Mouse (Mus musculus): Measurements from ENCODE around the gene Zfp184. TPM values are rescaled to one million over a fixed set of nuclear protein-coding genes. Genes with fewer than 3 reads are reported as not detected.

Gene Zfp184
- total and polyA plus RNA-seq, 2 experiments from 2014 or later, result 15.3 to 21.6 TPM

DNA sequence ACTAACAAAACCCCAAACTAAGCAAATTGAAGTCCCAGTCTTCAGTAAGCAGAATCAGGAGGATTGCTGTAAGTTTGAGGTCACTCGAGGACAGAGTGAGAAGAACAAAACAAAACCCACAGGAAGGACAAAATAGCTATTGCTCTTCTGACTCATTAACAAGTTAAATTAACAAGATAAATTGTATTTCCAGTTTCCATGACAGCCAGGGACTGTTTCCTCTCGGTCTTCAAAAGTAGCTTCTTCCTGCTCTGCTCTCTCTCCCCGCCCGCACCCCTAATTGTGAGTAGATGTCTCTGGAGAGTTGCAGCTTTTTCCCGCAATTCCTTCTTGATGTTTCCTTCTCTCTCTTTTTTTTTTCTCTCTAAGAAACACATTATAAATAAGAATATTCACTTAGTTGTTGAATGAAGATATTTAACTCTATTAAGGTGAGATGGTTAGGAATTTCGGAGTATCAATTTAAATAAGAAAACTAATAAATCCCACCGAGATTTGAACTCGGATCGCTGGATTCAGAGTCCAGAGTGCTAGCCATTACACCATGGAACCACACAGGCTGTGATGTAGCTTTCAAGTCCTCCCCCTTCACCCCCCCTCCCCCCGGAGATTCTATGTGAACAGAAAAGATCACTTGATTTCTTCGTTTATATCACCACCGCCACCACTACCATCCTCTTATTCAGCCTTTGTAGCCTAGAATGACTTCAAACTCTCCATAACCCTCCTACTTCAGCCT, 51.4 kb downstream of the Zfp184 start:
- Histone ChIP-seq H3K4me2 (ENCODE audit: low read depth) (peak overlapping the region; percentile 23; the same call in 1 of the 2 replicates), H3K4me3 (ENCODE audit: low read depth, low read length) (peak overlapping the region; percentile 16), H3K4me1 (ENCODE audit: insufficient read depth) (0 out of 2 replicates have a peak, but pooled peaks cover 3% of the 10 kb centered on the region), H3K27ac (ENCODE audit: low read depth, low read length) (no peak overlapping the region), H3K27me3 (ENCODE audit: insufficient read depth, low read length) (peaks cover 69% of the 10 kb centered on the region), H3K9ac (no peak overlapping the region), H3K36me3 (ENCODE audit: insufficient read depth) (no peaks in the 10 kb centered on the region), H3K9me3 (ENCODE audit: low read length) (no peaks in the 10 kb centered on the region)
- 3% methylated on average over 12 of the region's 12 CpGs for WGBS
- no peak for TF ChIP-seq CTCF (IDR thresholded peaks at IDR 0.05; ENCODE audit: low read depth)
- ATAC-seq (no peak; the same call in 1 of the 2 replicates), DNase-seq (peak; percentile 53)

DNA sequence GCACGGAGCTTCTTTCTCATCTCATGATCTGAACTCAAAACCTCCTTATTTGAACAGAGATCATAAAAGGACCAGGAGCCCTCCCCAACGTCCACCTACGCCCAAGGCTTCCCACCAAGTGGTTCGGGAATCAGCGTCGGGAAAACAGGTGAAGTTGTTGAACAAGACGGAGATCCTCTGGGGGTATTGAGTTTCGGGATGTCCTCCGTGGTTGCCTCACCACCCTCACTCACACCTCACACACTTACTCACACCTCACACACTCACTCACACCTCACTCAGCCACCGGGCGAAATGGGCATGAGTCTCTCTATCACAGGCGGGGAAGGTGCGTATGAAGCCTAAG, 51.9 kb downstream of the Zfp184 start:
- DNase-seq, result no peak
- H3K27me3 ChIP-seq (ENCODE audit: insufficient read depth, low read length), result peaks cover 74% of the 10 kb centered on the region
- no peaks in the 10 kb centered on the region for H3K9me3 ChIP-seq (ENCODE audit: low read length)
- 3% methylated on average over 13 of the region's 13 CpGs for WGBS
- 0 out of 2 replicates have a peak, but pooled peaks cover 3% of the 10 kb centered on the region for H3K4me1 ChIP-seq (ENCODE audit: insufficient read depth)
- ATAC-seq, result no peak
- no peak overlapping the region for H3K27ac ChIP-seq (ENCODE audit: low read depth, low read length)
- TF ChIP-seq CTCF (IDR thresholded peaks at IDR 0.05; ENCODE audit: low read depth), result no peak
- H3K4me3 ChIP-seq (ENCODE audit: low read depth, low read length), result peak overlapping the region; percentile 16
- H3K9ac ChIP-seq, result no peak overlapping the region
- no peaks in the 10 kb centered on the region for H3K36me3 ChIP-seq (ENCODE audit: insufficient read depth)
- peak overlapping the region; percentile 23; the same call in 1 of the 2 replicates for H3K4me2 ChIP-seq (ENCODE audit: low read depth)

DNA sequence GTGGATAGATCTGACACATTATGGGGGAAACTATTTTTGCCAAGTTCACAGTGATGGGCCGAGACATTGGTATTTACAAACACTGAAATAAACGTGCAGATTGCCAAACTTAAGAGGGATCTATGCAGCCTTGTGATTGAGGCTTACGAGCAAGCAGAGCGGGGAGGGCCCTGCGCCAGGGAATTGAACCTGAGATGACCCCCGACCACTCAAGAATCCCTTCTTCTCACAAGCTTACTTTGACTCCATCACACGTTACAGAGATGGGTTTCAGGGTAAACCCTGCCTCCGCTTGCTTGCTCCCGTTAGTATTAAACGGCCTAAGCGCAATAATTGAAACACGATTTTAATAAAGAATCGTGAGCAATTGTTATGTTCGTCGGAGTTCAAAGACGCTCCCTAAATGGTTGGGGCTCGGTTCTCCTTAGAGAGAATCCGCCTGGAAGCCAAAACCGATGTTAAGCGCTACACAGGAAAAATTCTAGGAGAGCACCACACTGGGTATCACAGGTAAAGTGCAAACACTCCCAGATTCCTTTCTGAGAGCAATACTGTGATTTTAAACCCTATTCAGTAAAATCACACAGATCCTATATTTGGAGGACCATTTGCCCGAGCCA, 52.4 kb downstream of the Zfp184 start:
- Histone ChIP-seq H3K4me1 (ENCODE audit: insufficient read depth) (0 out of 2 replicates have a peak, but pooled peaks cover 3% of the 10 kb centered on the region), H3K36me3 (ENCODE audit: insufficient read depth) (no peaks in the 10 kb centered on the region), H3K4me2 (ENCODE audit: low read depth) (peak overlapping the region; percentile 23; the same call in 1 of the 2 replicates), H3K4me3 (ENCODE audit: low read depth, low read length) (peak overlapping the region; percentile 12; the same call in 1 of the 2 replicates), H3K9ac (no peak overlapping the region), H3K27me3 (ENCODE audit: insufficient read depth, low read length) (peaks cover 79% of the 10 kb centered on the region), H3K9me3 (ENCODE audit: low read length) (no peaks in the 10 kb centered on the region), H3K27ac (ENCODE audit: low read depth, low read length) (no peak overlapping the region)
- DNase-seq (peak; percentile 46), ATAC-seq (no peak)
- no peak for TF ChIP-seq CTCF (IDR thresholded peaks at IDR 0.05; ENCODE audit: low read depth)
- WGBS, result 2% methylated on average over 21 of the region's 21 CpGs

DNA sequence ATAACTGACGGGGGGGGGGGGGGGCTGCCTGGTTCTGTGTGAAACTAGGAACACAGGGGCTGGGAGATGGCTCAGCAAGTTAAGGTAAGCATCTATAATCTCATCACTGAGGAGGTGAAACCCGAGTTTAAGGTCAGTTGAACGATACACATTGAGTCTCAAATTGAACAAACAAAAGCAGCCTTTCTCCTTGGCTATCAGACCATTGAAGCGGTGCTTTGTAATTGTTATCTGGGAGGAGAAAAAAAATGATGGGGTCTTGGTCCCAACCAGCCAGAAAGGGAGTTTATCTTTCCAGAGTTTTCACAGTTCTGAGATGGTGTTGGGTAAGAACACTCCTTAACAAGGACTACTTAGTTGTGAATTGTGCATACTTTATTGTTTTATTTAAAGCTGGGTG, 52.9 kb downstream of the Zfp184 start:
- Histone ChIP-seq H3K4me1 (ENCODE audit: insufficient read depth) (0 out of 2 replicates have a peak, but pooled peaks cover 3% of the 10 kb centered on the region), H3K27ac (ENCODE audit: low read depth, low read length) (no peak overlapping the region), H3K4me3 (ENCODE audit: low read depth, low read length) (no peak overlapping the region), H3K36me3 (ENCODE audit: insufficient read depth) (no peaks in the 10 kb centered on the region), H3K4me2 (ENCODE audit: low read depth) (no peak overlapping the region), H3K27me3 (ENCODE audit: insufficient read depth, low read length) (peaks cover 82% of the 10 kb centered on the region), H3K9me3 (ENCODE audit: low read length) (no peaks in the 10 kb centered on the region), H3K9ac (no peak overlapping the region)
- DNase-seq, result no peak
- TF ChIP-seq CTCF (IDR thresholded peaks at IDR 0.05; ENCODE audit: low read depth), result no peak
- 5% methylated on average over 4 of the region's 4 CpGs for WGBS
- no peak for ATAC-seq

DNA sequence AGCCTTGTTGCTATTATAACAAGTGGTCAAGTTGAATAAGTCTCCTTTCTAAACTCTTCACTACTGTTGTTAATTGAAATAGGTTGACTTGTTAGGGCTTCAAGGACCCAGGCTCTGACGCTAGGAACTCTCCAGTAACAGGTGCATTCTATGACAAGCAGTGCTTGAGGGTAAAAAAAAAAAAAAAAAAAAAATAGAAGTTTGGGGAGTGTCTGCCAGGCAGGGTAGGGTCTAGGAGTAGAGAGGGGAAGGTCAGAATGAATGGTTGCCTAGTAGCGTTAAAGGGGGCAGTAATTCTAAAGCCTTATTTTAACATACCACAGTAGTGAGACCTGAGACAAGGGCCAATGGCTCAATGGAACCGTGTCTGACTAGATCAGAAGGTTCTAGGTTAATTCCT, 53.5 kb downstream of the Zfp184 start:
- H3K4me3 ChIP-seq (ENCODE audit: low read depth, low read length), result no peak overlapping the region
- WGBS, result 28% methylated on average over 3 of the region's 3 CpGs
- no peak overlapping the region for H3K9ac ChIP-seq
- H3K9me3 ChIP-seq (ENCODE audit: low read length), result no peaks in the 10 kb centered on the region
- no peaks in the 10 kb centered on the region for H3K36me3 ChIP-seq (ENCODE audit: insufficient read depth)
- H3K4me1 ChIP-seq (ENCODE audit: insufficient read depth), result 0 out of 2 replicates have a peak, but pooled peaks cover 3% of the 10 kb centered on the region
- TF ChIP-seq CTCF (IDR thresholded peaks at IDR 0.05; ENCODE audit: low read depth), result no peak
- no peak for DNase-seq
- peaks cover 85% of the 10 kb centered on the region for H3K27me3 ChIP-seq (ENCODE audit: insufficient read depth, low read length)
- H3K27ac ChIP-seq (ENCODE audit: low read depth, low read length), result no peak overlapping the region
- no peak overlapping the region for H3K4me2 ChIP-seq (ENCODE audit: low read depth)
- no peak for ATAC-seq

DNA sequence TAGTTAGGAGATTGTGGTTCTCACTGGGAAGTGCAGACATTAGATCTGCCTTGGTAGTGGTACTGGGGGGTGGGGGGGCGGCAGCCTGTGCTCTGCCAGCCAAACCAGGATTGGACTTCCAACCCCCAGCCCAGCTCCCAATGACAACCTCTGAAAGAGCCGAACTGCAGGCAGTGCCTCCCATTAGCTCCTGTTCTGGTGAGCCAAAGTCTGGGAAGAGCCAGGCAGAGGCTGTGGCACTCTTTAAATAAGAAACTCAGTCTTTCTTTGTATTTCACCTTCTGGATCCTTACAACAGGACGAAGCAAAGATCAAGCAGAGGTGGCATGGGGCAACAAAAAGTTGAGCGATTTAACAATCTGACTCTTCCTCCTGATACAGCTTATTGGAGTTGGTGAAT, 54.3 kb downstream of the Zfp184 start:
- H3K4me3 ChIP-seq (ENCODE audit: low read depth, low read length), result no peak overlapping the region
- H3K9me3 ChIP-seq (ENCODE audit: low read length), result no peaks in the 10 kb centered on the region
- H3K4me2 ChIP-seq (ENCODE audit: low read depth), result no peak overlapping the region
- H3K36me3 ChIP-seq (ENCODE audit: insufficient read depth), result no peaks in the 10 kb centered on the region
- no peak for TF ChIP-seq CTCF (IDR thresholded peaks at IDR 0.05; ENCODE audit: low read depth)
- ATAC-seq (no peak), DNase-seq (no peak)
- H3K4me1 ChIP-seq (ENCODE audit: insufficient read depth), result 0 out of 2 replicates have a peak, but pooled peaks cover 3% of the 10 kb centered on the region
- peaks cover 93% of the 10 kb centered on the region for H3K27me3 ChIP-seq (ENCODE audit: insufficient read depth, low read length)
- no peak overlapping the region for H3K27ac ChIP-seq (ENCODE audit: low read depth, low read length)
- WGBS, result 35% methylated on average over 4 of the region's 4 CpGs
- H3K9ac ChIP-seq, result no peak overlapping the region

DNA sequence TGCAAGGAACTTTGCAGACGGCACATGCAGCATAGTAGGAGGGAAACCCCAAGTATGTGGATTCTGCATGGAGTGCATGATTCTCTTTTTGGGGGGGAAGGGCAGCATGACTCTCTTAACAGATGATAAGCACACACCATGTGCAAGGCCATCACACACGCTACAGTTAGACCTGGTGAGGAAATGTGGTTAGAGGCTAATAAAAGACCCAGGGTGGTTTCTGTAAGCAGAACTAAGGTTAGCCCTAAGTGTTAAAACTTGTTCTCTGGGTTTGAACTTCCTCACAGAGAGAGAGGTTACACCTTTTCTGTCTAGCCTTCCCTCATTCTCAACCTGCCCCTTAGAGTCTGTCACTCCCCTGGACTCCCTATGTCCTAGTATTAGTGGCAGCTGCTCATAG, 56.5 kb downstream of the Zfp184 start:
- no peak for TF ChIP-seq CTCF (IDR thresholded peaks at IDR 0.05; ENCODE audit: low read depth)
- Histone ChIP-seq H3K4me3 (ENCODE audit: low read depth, low read length) (no peak overlapping the region), H3K9me3 (ENCODE audit: low read length) (no peaks in the 10 kb centered on the region), H3K27me3 (ENCODE audit: insufficient read depth, low read length) (peaks cover 95% of the 10 kb centered on the region), H3K36me3 (ENCODE audit: insufficient read depth) (no peaks in the 10 kb centered on the region), H3K27ac (ENCODE audit: low read depth, low read length) (no peak overlapping the region), H3K9ac (no peak overlapping the region), H3K4me2 (ENCODE audit: low read depth) (no peak overlapping the region), H3K4me1 (ENCODE audit: insufficient read depth) (0 out of 2 replicates have a peak, but pooled peaks cover 3% of the 10 kb centered on the region)
- DNase-seq (no peak), ATAC-seq (no peak)
- 77% methylated on average over 2 of the region's 2 CpGs for WGBS
